Mouse (Mus musculus) myocyte (in vitro differentiated cells): Measurements from ENCODE around the gene Tcte1.

Experiments used
- CEBPB ChIP-seq: IDR thresholded peaks from 2 replicates; pipeline ENCODE4 v1.6.1; 2011; ENCODE audit warnings: mild to moderate bottlenecking, moderate library complexity; ENCODE audit not compliant: poor library complexity, insufficient read depth, severe bottlenecking
- MYOD1 ChIP-seq, 3 experiments: IDR thresholded peaks; one replicate each; pipeline ENCODE4 v1.6.1; 2011; ENCODE audit warnings: control low read depth in 2 of 3, low read depth in 2 of 3, mild to moderate bottlenecking in 2 of 3, moderate library complexity in 1 of 3; ENCODE audit not compliant: insufficient read length in 2 of 3, control insufficient read depth in 1 of 3
- POLR2A ChIP-seq: IDR thresholded peaks from one replicate; pipeline ENCODE4 v1.6.1; 2011; ENCODE audit warnings: low read depth, mild to moderate bottlenecking, control low read depth, moderate library complexity; ENCODE audit not compliant: insufficient read length
- POLR2AphosphoS2 ChIP-seq: IDR thresholded peaks from one replicate; pipeline ENCODE4 v1.6.1; 2011; ENCODE audit warnings: low read depth, control low read depth; ENCODE audit not compliant: insufficient read length
- USF1 ChIP-seq: IDR thresholded peaks from one replicate; pipeline ENCODE4 v1.6.1; 2011; ENCODE audit warnings: low read depth, mild to moderate bottlenecking, control low read depth, moderate library complexity

DNA sequence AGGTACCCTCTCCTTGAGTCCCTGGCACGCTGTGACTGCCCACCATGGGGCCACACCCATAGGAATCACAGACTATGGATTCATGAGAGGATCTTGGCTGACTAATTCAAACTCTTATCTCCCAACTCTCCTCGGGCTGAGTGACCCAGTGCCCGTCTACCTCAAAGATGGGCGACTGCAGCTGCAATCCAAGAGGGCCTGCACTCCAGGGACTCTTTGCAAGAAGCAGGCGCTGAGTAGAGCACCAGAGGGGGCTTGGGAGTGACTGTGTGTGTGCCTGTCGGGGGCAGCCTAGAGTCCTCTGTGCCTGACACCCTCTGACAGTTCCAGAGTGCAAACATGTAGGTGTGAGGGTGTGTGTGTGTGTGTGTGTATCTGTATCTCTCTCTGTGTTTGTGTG lies 18.9 kb downstream of the Tcte1 start:
- TF ChIP-seq POLR2A (no peak), POLR2AphosphoS2 (no peak), USF1 (no peak), MYOD1 (IDR thresholded peaks at IDR 0.05; ENCODE audit: control insufficient read depth in 1 of 3, insufficient read length in 2 of 3, low read depth in 2 of 3) (no peak), CEBPB (no peak)
